Mouse (Mus musculus): ENCODE measurements around the gene Rxfp1.

GRCm38 (mm10) chr3:79670556-79670955, 67.1 kb downstream of the Rxfp1 start:
- TF ChIP-seq POLR2A (IDR thresholded peaks at IDR 0.05; ENCODE audit: insufficient read depth, low read depth, low read length) (no peak), CTCF (IDR thresholded peaks at IDR 0.05) (no peak)

All from heart, adult 2 months (tissue).